Mouse (Mus musculus): Measurements from ENCODE around the gene Fam19a4.

DNA sequence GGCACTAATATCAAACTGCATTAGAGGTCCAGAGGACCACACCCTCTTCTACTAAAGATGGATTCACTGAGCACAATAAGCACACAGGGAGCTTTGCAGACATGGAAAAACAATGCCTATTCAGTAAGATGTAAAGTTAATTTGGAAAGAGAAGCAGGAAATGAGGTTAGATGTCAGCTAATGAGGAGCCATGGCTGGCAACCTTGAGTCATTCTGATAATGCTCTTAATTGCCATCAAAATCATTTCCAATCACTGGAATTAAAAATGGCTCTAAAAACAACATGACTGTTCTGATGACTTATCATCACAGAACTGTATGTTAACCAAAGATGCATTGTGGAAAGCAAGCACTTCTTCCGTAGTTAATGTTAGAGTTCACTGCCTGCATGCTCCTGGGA is 68.5 kb downstream of the Fam19a4 start:
- TF ChIP-seq POLR2A (IDR thresholded peaks at IDR 0.05; ENCODE audit: insufficient read depth, low read depth, low read length) (no peak), CTCF (IDR thresholded peaks at IDR 0.05) (no peak)
